Mouse (Mus musculus): Measurements from ENCODE around the gene Edaradd. TPM values are rescaled to one million over a fixed set of nuclear protein-coding genes. Genes with fewer than 3 reads are reported as not detected.

The Edaradd gene
- polyA plus RNA-seq, 1 experiment from 2014 or later, result 3.2 TPM

DNA sequence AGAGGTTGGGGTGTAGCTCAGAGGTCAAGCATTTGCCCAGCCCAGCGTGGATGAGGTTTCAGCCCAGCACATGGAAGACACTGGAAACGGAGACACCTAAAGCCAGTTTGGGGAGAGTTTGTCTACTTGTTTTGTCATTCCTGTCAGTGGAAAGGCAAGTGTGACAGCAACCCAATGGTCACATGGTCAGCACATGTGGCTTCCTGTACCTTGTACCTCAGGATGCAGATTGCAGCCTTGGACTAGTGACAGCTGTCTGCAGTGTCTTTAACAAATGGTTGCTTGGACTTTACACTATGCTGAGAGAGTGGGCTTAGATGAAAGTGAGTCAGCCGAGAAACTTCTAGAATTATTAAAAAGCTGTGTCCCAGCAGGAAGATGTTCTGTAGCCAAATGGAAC, 14.4 kb upstream of the Edaradd start:
- H3K4me1 ChIP-seq (ENCODE audit: control insufficient read depth, insufficient read depth, low read length), result no peaks in the 10 kb centered on the region
- no peak overlapping the region for H3K4me3 ChIP-seq (ENCODE audit: low read depth, low read length)
- no peaks in the 10 kb centered on the region for H3K36me3 ChIP-seq (ENCODE audit: control insufficient read depth, insufficient read depth, low read length)
- H3K9me3 ChIP-seq (ENCODE audit: control insufficient read depth, low read length), result 0 out of 2 replicates have a peak, but pooled peaks cover 3% of the 10 kb centered on the region
- no peaks in the 10 kb centered on the region for H3K27me3 ChIP-seq (replicated peaks; ENCODE audit: control insufficient read depth, insufficient read depth, low read length)
- no peak overlapping the region for H3K27ac ChIP-seq (replicated peaks; ENCODE audit: low read depth, low read length)
- no peak overlapping the region for H3K4me2 ChIP-seq (ENCODE audit: low read depth, low read length)
- ATAC-seq (ENCODE audit: low read depth) (no peak), DNase-seq (ENCODE audit: low spot score) (no peak)
- WGBS, result 69% methylated on average over 3 of the region's 3 CpGs
- H3K9ac ChIP-seq (ENCODE audit: low read depth, low read length), result no peak overlapping the region

GRCm38 (mm10) chr13:12525678-12526077, 5.4 kb upstream of the Edaradd start:
- WGBS, result 91% methylated on average over 4 of the region's 4 CpGs
- ATAC-seq (ENCODE audit: low read depth), result no peak
- no peak overlapping the region for H3K4me2 ChIP-seq (ENCODE audit: low read depth, low read length)

GRCm38 (mm10) chr13:12522346-12522745, 2.1 kb upstream of the Edaradd start:
- Histone ChIP-seq H3K4me1 (ENCODE audit: control insufficient read depth, insufficient read depth, low read length) (no peaks in the 10 kb centered on the region), H3K27ac (replicated peaks; ENCODE audit: low read depth, low read length) (no peak overlapping the region), H3K36me3 (ENCODE audit: control insufficient read depth, insufficient read depth, low read length) (no peaks in the 10 kb centered on the region), H3K4me2 (ENCODE audit: low read depth, low read length) (no peak overlapping the region), H3K4me3 (ENCODE audit: low read depth, low read length) (no peak overlapping the region), H3K9me3 (ENCODE audit: control insufficient read depth, low read length) (no peaks in the 10 kb centered on the region), H3K9ac (ENCODE audit: low read depth, low read length) (no peak overlapping the region), H3K27me3 (replicated peaks; ENCODE audit: control insufficient read depth, insufficient read depth, low read length) (no peaks in the 10 kb centered on the region)
- DNase-seq (ENCODE audit: low spot score) (no peak), ATAC-seq (ENCODE audit: low read depth) (no peak)

More at GRCm38 (mm10) chr13:12525678-12526077, 5.4 kb upstream of the Edaradd start:
- Histone ChIP-seq H3K36me3 (ENCODE audit: control insufficient read depth, insufficient read depth, low read length) (no peaks in the 10 kb centered on the region), H3K27me3 (replicated peaks; ENCODE audit: control insufficient read depth, insufficient read depth, low read length) (no peaks in the 10 kb centered on the region), H3K4me1 (ENCODE audit: control insufficient read depth, insufficient read depth, low read length) (no peaks in the 10 kb centered on the region), H3K9ac (ENCODE audit: low read depth, low read length) (no peak overlapping the region), H3K4me3 (ENCODE audit: low read depth, low read length) (no peak overlapping the region), H3K27ac (replicated peaks; ENCODE audit: low read depth, low read length) (no peak overlapping the region), H3K9me3 (ENCODE audit: control insufficient read depth, low read length) (no peaks in the 10 kb centered on the region)
- DNase-seq (ENCODE audit: low spot score), result no peak

DNA sequence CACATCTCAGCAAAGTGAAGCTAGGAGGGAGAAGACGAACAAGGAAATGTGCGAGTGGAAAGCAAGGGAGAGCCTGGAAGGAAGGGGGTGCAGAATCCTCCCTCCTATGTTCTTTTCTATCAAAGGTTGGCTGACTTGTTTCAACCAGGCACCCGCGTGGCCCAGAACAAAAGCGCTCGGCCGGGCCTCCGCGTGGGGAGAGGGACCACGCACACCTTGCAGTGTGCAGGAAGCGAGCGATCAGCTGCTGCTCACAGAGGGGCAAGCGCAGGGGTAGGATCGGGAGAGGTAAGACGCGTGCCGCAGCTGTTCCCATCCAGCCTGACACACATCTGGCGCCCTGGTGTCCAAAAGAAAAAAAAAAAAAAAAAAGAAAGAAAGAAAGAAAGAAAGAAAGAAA, 867 bp downstream of the Edaradd start:
- peak overlapping the region; percentile 95 for H3K4me2 ChIP-seq (ENCODE audit: low read depth, low read length)
- 4% methylated on average over 18 of the region's 18 CpGs for WGBS
- H3K4me3 ChIP-seq (ENCODE audit: low read depth, low read length), result peak overlapping the region; percentile 58
- H3K36me3 ChIP-seq (ENCODE audit: control insufficient read depth, insufficient read depth, low read length), result no peaks in the 10 kb centered on the region
- no peaks in the 10 kb centered on the region for H3K9me3 ChIP-seq (ENCODE audit: control insufficient read depth, low read length)
- H3K9ac ChIP-seq (ENCODE audit: low read depth, low read length), result peak overlapping the region; percentile 68
- no peaks in the 10 kb centered on the region for H3K4me1 ChIP-seq (ENCODE audit: control insufficient read depth, insufficient read depth, low read length)
- H3K27me3 ChIP-seq (replicated peaks; ENCODE audit: control insufficient read depth, insufficient read depth, low read length), result no peaks in the 10 kb centered on the region
- peak; percentile 47 for DNase-seq (ENCODE audit: low spot score)
- ATAC-seq (ENCODE audit: low read depth), result no peak
- no peak overlapping the region for H3K27ac ChIP-seq (replicated peaks; ENCODE audit: low read depth, low read length)

DNA sequence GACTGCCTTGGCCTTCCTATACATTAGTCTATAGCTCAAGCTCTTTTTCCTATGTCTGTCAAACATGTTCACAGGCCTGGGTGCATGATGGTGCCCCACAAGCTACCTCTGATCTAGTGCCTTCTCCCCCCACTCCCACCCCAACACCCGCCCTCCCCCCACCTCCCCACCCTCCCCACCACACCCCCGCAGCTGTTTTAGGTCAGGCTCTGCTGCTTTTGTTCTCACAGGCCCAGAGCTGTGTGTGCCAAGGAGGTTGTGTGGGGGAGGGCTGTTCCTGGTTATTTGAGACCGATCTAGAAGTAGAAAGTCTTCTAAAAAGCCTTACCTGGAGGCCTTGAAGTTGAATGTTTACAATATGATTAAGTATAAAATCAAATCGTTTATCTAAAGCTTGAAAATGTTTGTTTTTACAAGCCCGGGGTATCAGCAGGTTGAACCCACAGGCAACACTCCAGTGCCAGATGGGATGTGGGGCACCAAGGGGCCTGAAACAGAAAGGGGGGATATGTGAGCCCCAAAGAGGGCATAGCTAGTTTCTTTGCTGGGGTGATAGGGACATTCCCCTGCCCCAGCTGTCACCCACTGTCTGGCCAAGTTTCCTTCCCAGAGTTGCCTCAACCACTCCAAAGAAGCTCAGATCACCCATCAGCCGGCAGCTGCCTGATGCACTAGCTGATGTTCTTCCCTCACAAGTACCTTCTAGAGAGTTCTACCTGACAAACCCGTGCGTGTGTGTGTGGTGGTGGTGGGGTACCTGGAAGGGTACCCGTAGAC, 8.9 kb downstream of the Edaradd start:
- 60% methylated on average over 9 of the region's 9 CpGs for WGBS
- no peak overlapping the region for H3K27ac ChIP-seq (replicated peaks; ENCODE audit: low read depth, low read length)
- H3K9me3 ChIP-seq (ENCODE audit: control insufficient read depth, low read length), result no peaks in the 10 kb centered on the region
- no peaks in the 10 kb centered on the region for H3K4me1 ChIP-seq (ENCODE audit: control insufficient read depth, insufficient read depth, low read length)
- no peaks in the 10 kb centered on the region for H3K36me3 ChIP-seq (ENCODE audit: control insufficient read depth, insufficient read depth, low read length)
- H3K9ac ChIP-seq (ENCODE audit: low read depth, low read length), result no peak overlapping the region
- ATAC-seq (ENCODE audit: low read depth) (peak; percentile 85; the same call in 1 of the 2 replicates), DNase-seq (ENCODE audit: low spot score) (peak; percentile 63)
- no peaks in the 10 kb centered on the region for H3K27me3 ChIP-seq (replicated peaks; ENCODE audit: control insufficient read depth, insufficient read depth, low read length)
- no peak overlapping the region for H3K4me3 ChIP-seq (ENCODE audit: low read depth, low read length)
- H3K4me2 ChIP-seq (ENCODE audit: low read depth, low read length), result no peak overlapping the region

DNA sequence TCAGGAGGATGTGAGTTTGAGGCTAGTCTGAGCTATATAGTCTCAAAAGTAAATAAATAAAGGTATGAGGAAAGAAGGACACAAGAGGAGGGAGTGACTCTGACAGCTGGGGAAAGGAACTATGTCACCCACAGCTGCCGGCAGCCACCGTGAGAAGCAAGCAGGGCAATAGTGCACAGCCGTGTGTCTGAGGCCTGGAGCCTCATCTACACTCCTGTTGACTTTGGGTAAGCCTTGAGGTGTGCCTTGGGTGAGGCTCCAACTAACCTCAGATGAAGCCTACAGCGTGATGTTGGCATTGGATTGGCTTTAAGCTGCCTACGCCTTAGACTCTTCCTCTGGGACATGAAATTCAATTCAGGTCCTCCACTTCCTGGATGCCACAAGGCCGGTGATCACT, 10.2 kb downstream of the Edaradd start:
- Histone ChIP-seq H3K27me3 (replicated peaks; ENCODE audit: control insufficient read depth, insufficient read depth, low read length) (no peaks in the 10 kb centered on the region), H3K4me2 (ENCODE audit: low read depth, low read length) (no peak overlapping the region), H3K9me3 (ENCODE audit: control insufficient read depth, low read length) (no peaks in the 10 kb centered on the region), H3K36me3 (ENCODE audit: control insufficient read depth, insufficient read depth, low read length) (no peaks in the 10 kb centered on the region), H3K4me3 (ENCODE audit: low read depth, low read length) (no peak overlapping the region), H3K4me1 (ENCODE audit: control insufficient read depth, insufficient read depth, low read length) (no peaks in the 10 kb centered on the region), H3K9ac (ENCODE audit: low read depth, low read length) (no peak overlapping the region), H3K27ac (replicated peaks; ENCODE audit: low read depth, low read length) (no peak overlapping the region)
- no peak for DNase-seq (ENCODE audit: low spot score)
- WGBS, result 77% methylated on average over 6 of the region's 6 CpGs
- ATAC-seq (ENCODE audit: low read depth), result no peak

- no peaks in the 10 kb centered on the region for H3K36me3 ChIP-seq (ENCODE audit: control insufficient read depth, insufficient read depth, low read length)
- no peak overlapping the region for H3K4me3 ChIP-seq (ENCODE audit: low read depth, low read length)
- H3K9me3 ChIP-seq (ENCODE audit: control insufficient read depth, low read length), result no peaks in the 10 kb centered on the region
- WGBS, result 86% methylated on average over 6 of the region's 6 CpGs
- ATAC-seq (ENCODE audit: low read depth), result no peak
- H3K4me1 ChIP-seq (ENCODE audit: control insufficient read depth, insufficient read depth, low read length), result peaks cover 5% of the 10 kb centered on the region
- H3K9ac ChIP-seq (ENCODE audit: low read depth, low read length), result no peak overlapping the region
- H3K27ac ChIP-seq (replicated peaks; ENCODE audit: low read depth, low read length), result no peak overlapping the region
- DNase-seq (ENCODE audit: low spot score), result no peak
- H3K4me2 ChIP-seq (ENCODE audit: low read depth, low read length), result no peak overlapping the region
- H3K27me3 ChIP-seq (replicated peaks; ENCODE audit: control insufficient read depth, insufficient read depth, low read length), result no peaks in the 10 kb centered on the region
Observed at GRCm38 (mm10) chr13:12507426-12507825, 12.8 kb downstream of the Edaradd start.

DNA sequence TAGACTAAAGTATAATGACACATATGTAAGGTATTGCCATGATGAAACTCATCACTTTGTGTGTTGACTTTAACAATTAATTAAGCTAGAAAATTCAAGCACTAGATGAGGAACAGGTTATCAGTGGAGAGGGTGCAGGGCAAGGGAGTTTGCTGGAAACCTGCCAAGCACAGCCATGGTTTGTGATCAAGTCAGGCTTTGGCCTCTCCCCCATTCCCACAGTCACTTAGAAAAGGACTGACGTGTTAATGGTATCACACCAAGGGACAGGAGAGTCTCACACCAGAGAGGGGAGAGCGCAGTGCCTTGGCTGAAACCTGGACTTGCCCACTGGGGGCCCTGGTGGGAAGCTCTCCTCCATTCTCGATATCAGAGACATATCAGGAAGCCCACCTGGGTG, 14.9 kb downstream of the Edaradd start:
- Histone ChIP-seq H3K4me1 (ENCODE audit: control insufficient read depth, insufficient read depth, low read length) (peaks cover 5% of the 10 kb centered on the region), H3K9me3 (ENCODE audit: control insufficient read depth, low read length) (no peaks in the 10 kb centered on the region), H3K36me3 (ENCODE audit: control insufficient read depth, insufficient read depth, low read length) (no peaks in the 10 kb centered on the region), H3K4me3 (ENCODE audit: low read depth, low read length) (no peak overlapping the region), H3K27ac (replicated peaks; ENCODE audit: low read depth, low read length) (no peak overlapping the region), H3K4me2 (ENCODE audit: low read depth, low read length) (no peak overlapping the region), H3K27me3 (replicated peaks; ENCODE audit: control insufficient read depth, insufficient read depth, low read length) (no peaks in the 10 kb centered on the region), H3K9ac (ENCODE audit: low read depth, low read length) (no peak overlapping the region)
- WGBS, result 86% methylated on average over 3 of the region's 3 CpGs
- no peak for DNase-seq (ENCODE audit: low spot score)
- ATAC-seq (ENCODE audit: low read depth), result no peak

GRCm38 (mm10) chr13:12503238-12503751, 16.9 kb downstream of the Edaradd start:
- no peaks in the 10 kb centered on the region for H3K9me3 ChIP-seq (ENCODE audit: control insufficient read depth, low read length)
- H3K4me3 ChIP-seq (ENCODE audit: low read depth, low read length), result no peak overlapping the region
- H3K9ac ChIP-seq (ENCODE audit: low read depth, low read length), result peak overlapping the region; percentile 16; the same call in 1 of the 2 replicates
- no peak overlapping the region for H3K4me2 ChIP-seq (ENCODE audit: low read depth, low read length)
- DNase-seq (ENCODE audit: low spot score), result peak; percentile 86
- peaks cover 5% of the 10 kb centered on the region for H3K4me1 ChIP-seq (ENCODE audit: control insufficient read depth, insufficient read depth, low read length)
- no peaks in the 10 kb centered on the region for H3K27me3 ChIP-seq (replicated peaks; ENCODE audit: control insufficient read depth, insufficient read depth, low read length)
- 30% methylated on average over 11 of the region's 11 CpGs for WGBS
- no peaks in the 10 kb centered on the region for H3K36me3 ChIP-seq (ENCODE audit: control insufficient read depth, insufficient read depth, low read length)
- peak overlapping the region; percentile 75 for H3K27ac ChIP-seq (replicated peaks; ENCODE audit: low read depth, low read length)
- ATAC-seq (ENCODE audit: low read depth), result peak; percentile 89
